Mouse (Mus musculus): ENCODE data around the gene Clca1. TPM values are rescaled to one million over a fixed set of nuclear protein-coding genes. Genes with fewer than 3 reads are reported as not detected.

Gene Clca1
- polyA plus RNA-seq, 1 experiment from 2014 or later, result 115 TPM

- Histone ChIP-seq H3K9me3 (ENCODE audit: control insufficient read depth, low read length) (no peaks in the 10 kb centered on the region), H3K27me3 (replicated peaks; ENCODE audit: control insufficient read depth, insufficient read depth, low read length) (no peaks in the 10 kb centered on the region), H3K4me2 (ENCODE audit: low read depth, low read length) (no peak overlapping the region), H3K4me1 (ENCODE audit: control insufficient read depth, insufficient read depth, low read length) (no peaks in the 10 kb centered on the region), H3K9ac (ENCODE audit: low read depth, low read length) (no peak overlapping the region), H3K4me3 (ENCODE audit: low read length) (no peak overlapping the region), H3K36me3 (ENCODE audit: control insufficient read depth, insufficient read depth, low read length) (no peaks in the 10 kb centered on the region), H3K27ac (ENCODE audit: low read length) (no peak overlapping the region)
- 71% methylated on average over 9 of the region's 9 CpGs for WGBS
- ATAC-seq, result peak; percentile 91
Observed at GRCm38 (mm10) chr3:144971553-144972270, 60.9 kb downstream of the Clca1 start.

- Histone ChIP-seq H3K4me1 (ENCODE audit: control insufficient read depth, insufficient read depth, low read length) (no peaks in the 10 kb centered on the region), H3K4me2 (ENCODE audit: low read depth, low read length) (no peak overlapping the region), H3K9ac (ENCODE audit: low read depth, low read length) (no peak overlapping the region), H3K27ac (ENCODE audit: low read length) (no peak overlapping the region), H3K36me3 (ENCODE audit: control insufficient read depth, insufficient read depth, low read length) (no peaks in the 10 kb centered on the region), H3K4me3 (ENCODE audit: low read length) (no peak overlapping the region), H3K9me3 (ENCODE audit: control insufficient read depth, low read length) (no peaks in the 10 kb centered on the region), H3K27me3 (replicated peaks; ENCODE audit: control insufficient read depth, insufficient read depth, low read length) (no peaks in the 10 kb centered on the region)
- ATAC-seq, result no peak
- WGBS, result 77% methylated on average over 1 of the region's 1 CpGs
Observed at GRCm38 (mm10) chr3:144969755-144970154, 62.8 kb downstream of the Clca1 start.

GRCm38 (mm10) chr3:144966074-144966473 lies 66.5 kb downstream of the Clca1 start:
- Histone ChIP-seq H3K4me3 (ENCODE audit: low read length) (no peak overlapping the region), H3K4me1 (ENCODE audit: control insufficient read depth, insufficient read depth, low read length) (no peaks in the 10 kb centered on the region), H3K9ac (ENCODE audit: low read depth, low read length) (no peak overlapping the region), H3K4me2 (ENCODE audit: low read depth, low read length) (no peak overlapping the region), H3K27ac (ENCODE audit: low read length) (no peak overlapping the region), H3K9me3 (ENCODE audit: control insufficient read depth, low read length) (no peaks in the 10 kb centered on the region), H3K27me3 (replicated peaks; ENCODE audit: control insufficient read depth, insufficient read depth, low read length) (no peaks in the 10 kb centered on the region), H3K36me3 (ENCODE audit: control insufficient read depth, insufficient read depth, low read length) (no peaks in the 10 kb centered on the region)
- WGBS, result 43% methylated on average over 4 of the region's 4 CpGs
- ATAC-seq, result peak; percentile 60; the same call in 1 of the 2 replicates

Other genes with a start within 250 kb of the Clca1 start
- 0.48 and 0.64 TPM in 2 replicates for gene Clca3a2, start 213.3 kb downstream of the Clca1 start, polyA plus RNA-seq (2015; fragmentation: Nextera tagmentation; extraction: Ambion mirVana)
- 5.2 and 6.4 TPM in 2 replicates for gene Clca3b, start 183.4 kb downstream of the Clca1 start, polyA plus RNA-seq (2015; fragmentation: Nextera tagmentation; extraction: Ambion mirVana)
- 69.2 and 140 TPM in 2 replicates for gene Clca4b, start 100.2 kb downstream of the Clca1 start, polyA plus RNA-seq (2015; fragmentation: Nextera tagmentation; extraction: Ambion mirVana)
- gene Clca4a, start 57.7 kb downstream of the Clca1 start, polyA plus RNA-seq (2015; fragmentation: Nextera tagmentation; extraction: Ambion mirVana), result not detected in 2 replicates
- gene Clca2, start 66.7 kb upstream of the Clca1 start, polyA plus RNA-seq (2015; fragmentation: Nextera tagmentation; extraction: Ambion mirVana), result 0.12 and 0.17 TPM in 2 replicates
- 13.1 and 14.7 TPM in 2 replicates for gene Odf2l, start 85.8 kb upstream of the Clca1 start, polyA plus RNA-seq (2015; fragmentation: Nextera tagmentation; extraction: Ambion mirVana)